Mouse (Mus musculus) neural tube, embryonic 14.5 days (tissue): ENCODE data around the gene Slc4a10. TPM values are rescaled to one million over a fixed set of nuclear protein-coding genes. Genes with fewer than 3 reads are reported as not detected.

Experiments used
- ATAC-seq: fragments of 200-750 bp; cut with Nextera tagmentation; 2 replicates; pipeline ENCODE4 v1.8.0; 2017; ENCODE audit warnings: low read depth, mild to moderate bottlenecking, moderate TSS enrichment, moderate library complexity
- H3K27ac ChIP-seq: fragments of 300-500 bp; sonication (generic); 2 replicates; pipeline ENCODE4 v1.5.1; 2014; ENCODE audit warnings: low read depth, mild to moderate bottlenecking, control low read depth, low read length, moderate library complexity, mixed read lengths
- H3K27me3 ChIP-seq: fragments of 300-500 bp; sonication (generic); 2 replicates; pipeline ENCODE4 v1.6.1; 2014; ENCODE audit warnings: low read length; ENCODE audit not compliant: control insufficient read depth, insufficient read depth
- H3K36me3 ChIP-seq: fragments of 300-500 bp; sonication (generic); 2 replicates; pipeline ENCODE4 v1.6.1; 2014; ENCODE audit warnings: low read length, mixed read lengths; ENCODE audit not compliant: control insufficient read depth, insufficient read depth
- H3K4me1 ChIP-seq: fragments of 300-500 bp; sonication (generic); 2 replicates; pipeline ENCODE4 v1.6.1; 2014; ENCODE audit warnings: low read length; ENCODE audit not compliant: control insufficient read depth, insufficient read depth
- H3K4me2 ChIP-seq: fragments of 300-500 bp; sonication (generic); 2 replicates; pipeline ENCODE4 v1.6.1; 2014; ENCODE audit warnings: mild to moderate bottlenecking, low read depth, low read length, control low read depth
- H3K4me3 ChIP-seq: fragments of 300-500 bp; sonication (generic); 2 replicates; pipeline ENCODE4 v1.5.1; 2014; ENCODE audit warnings: low read depth, low read length, control low read depth, mixed read lengths
- H3K9ac ChIP-seq: fragments of 300-500 bp; sonication (generic); replicated peaks from 2 replicates; pipeline ENCODE4 v1.6.1; 2014; ENCODE audit warnings: low read depth, mild to moderate bottlenecking, control low read depth, low read length, mixed read lengths
- H3K9me3 ChIP-seq: fragments of 300-500 bp; sonication (generic); 2 replicates; pipeline ENCODE4 v1.6.1; 2016; ENCODE audit warnings: low read length; ENCODE audit not compliant: control insufficient read depth
- WGBS: fragments of 180-500 bp; shearing (Covaris S2); extraction: QIAGEN DNeasy Blood & Tissue Kit; methylation state at CpG from one replicate; pipeline ENCODE4 v1.1.7; 2014; 5-methylcytosine and 5-hydroxymethylcytosine counted together
- polyA plus RNA-seq: library from polyadenylated mRNA; unstranded; fragments of >200 nt; fragmentation: Nextera tagmentation; extraction: Ambion mirVana; gene quantifications from 2 replicates; pipeline ENCODE4 v1.2.1, GENCODE M21; 2014

The Slc4a10 gene
- polyA plus RNA-seq, 1 experiment from 2014 or later, result 29.6 TPM

DNA sequence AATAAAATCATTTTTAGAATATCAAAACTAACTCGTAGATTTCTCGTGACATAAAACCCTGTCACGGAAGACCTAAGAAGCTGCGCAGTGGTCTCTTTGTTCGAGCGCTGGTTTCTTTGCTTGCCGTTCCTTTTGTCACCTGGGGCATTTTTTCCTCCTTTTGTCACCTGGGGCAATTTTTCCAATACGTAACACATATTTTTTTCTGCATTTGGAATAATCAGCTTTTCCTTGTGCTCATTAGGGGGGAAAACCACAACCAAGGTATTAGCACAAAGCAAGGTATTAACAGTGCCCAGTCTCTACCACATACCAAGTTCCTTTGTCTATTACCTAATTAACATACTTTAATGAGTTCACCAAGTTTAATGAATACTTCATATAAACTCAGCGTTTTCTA is 42.9 kb downstream of the Slc4a10 start:
- no peaks in the 10 kb centered on the region for H3K9me3 ChIP-seq
- no peak for ATAC-seq
- WGBS, result 76% methylated on average over 9 of the region's 9 CpGs
- no peaks in the 10 kb centered on the region for H3K27me3 ChIP-seq
- no peak overlapping the region for H3K27ac ChIP-seq
- no peak overlapping the region for H3K4me3 ChIP-seq
- H3K9ac ChIP-seq, result no peak overlapping the region
- no peak overlapping the region for H3K4me2 ChIP-seq
- H3K4me1 ChIP-seq, result no peaks in the 10 kb centered on the region
- no peaks in the 10 kb centered on the region for H3K36me3 ChIP-seq

DNA sequence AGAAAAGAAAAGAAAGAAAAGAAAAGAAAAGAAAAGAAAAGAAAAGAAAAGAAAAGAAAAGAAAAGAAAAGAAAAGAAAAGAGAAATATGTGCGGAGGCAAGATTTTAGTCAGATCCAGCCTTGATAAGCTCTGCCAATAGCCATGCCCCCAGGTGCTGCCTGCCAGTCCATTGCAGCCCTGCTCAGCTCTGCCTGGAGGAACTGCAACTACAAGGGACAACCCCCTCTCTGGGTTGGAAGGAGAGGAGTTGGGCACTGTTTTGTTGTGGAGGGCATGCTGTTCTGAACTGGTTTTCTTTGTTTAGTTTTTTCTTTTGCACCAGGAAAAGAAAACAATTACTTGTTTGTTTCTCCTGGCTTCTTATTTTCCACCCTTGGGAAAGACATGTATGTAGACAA is 54.3 kb downstream of the Slc4a10 start:
- H3K9ac ChIP-seq, result no peak overlapping the region
- no peaks in the 10 kb centered on the region for H3K36me3 ChIP-seq
- H3K4me3 ChIP-seq, result no peak overlapping the region
- no peaks in the 10 kb centered on the region for H3K27me3 ChIP-seq
- no peaks in the 10 kb centered on the region for H3K9me3 ChIP-seq
- no peak overlapping the region for H3K27ac ChIP-seq
- ATAC-seq, result no peak
- H3K4me1 ChIP-seq, result no peaks in the 10 kb centered on the region
- WGBS, result 83% methylated on average over 1 of the region's 1 CpGs
- no peak overlapping the region for H3K4me2 ChIP-seq

DNA sequence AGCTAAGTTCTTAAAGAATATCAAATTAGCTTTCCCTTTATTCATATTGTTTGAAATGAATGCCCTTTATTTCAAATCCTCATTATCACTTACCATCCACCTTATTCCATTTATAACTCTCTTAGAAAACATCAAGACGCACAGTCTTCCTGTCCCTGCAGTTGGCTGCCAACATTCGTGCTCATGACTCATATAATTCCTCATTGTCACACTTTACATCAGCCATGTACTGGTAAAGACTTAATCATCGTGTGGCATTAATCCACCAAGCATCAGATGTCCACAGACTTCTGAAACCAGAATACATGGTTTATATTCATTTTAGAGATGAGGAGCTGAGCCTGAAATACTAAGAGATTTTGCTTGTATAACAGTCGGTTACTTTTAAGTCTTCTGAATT is 69.1 kb downstream of the Slc4a10 start:
- Histone ChIP-seq H3K9ac (no peak overlapping the region), H3K4me2 (no peak overlapping the region), H3K27ac (no peak overlapping the region), H3K9me3 (no peaks in the 10 kb centered on the region), H3K27me3 (no peaks in the 10 kb centered on the region), H3K4me1 (no peaks in the 10 kb centered on the region), H3K4me3 (no peak overlapping the region), H3K36me3 (no peaks in the 10 kb centered on the region)
- WGBS, result 86% methylated on average over 4 of the region's 4 CpGs
- ATAC-seq, result no peak

DNA sequence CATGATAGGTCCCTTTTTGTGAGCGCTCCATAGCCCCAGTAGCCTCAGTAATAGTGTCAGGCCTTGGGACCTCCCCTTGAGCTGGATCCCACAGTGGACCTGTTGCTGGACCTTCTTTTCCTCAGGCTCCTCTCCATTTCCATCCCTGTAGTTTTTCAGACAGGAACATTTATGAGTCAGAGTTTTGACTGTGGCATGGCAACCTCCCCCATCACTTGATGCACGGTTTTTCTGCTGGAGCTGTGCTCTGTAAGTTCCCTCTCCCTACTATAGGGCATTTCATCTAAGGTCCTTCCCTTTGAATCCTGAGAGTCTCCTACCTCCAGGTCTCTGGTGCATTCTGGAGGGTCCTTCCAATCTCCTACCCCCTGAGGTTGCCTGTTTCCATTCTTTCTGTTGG is 83.7 kb downstream of the Slc4a10 start:
- Histone ChIP-seq H3K36me3 (no peaks in the 10 kb centered on the region), H3K27ac (no peak overlapping the region), H3K9ac (no peak overlapping the region), H3K4me2 (no peak overlapping the region), H3K27me3 (no peaks in the 10 kb centered on the region), H3K4me1 (no peaks in the 10 kb centered on the region), H3K4me3 (no peak overlapping the region), H3K9me3 (no peaks in the 10 kb centered on the region)
- WGBS, result 80% methylated on average over 2 of the region's 2 CpGs
- ATAC-seq, result no peak

DNA sequence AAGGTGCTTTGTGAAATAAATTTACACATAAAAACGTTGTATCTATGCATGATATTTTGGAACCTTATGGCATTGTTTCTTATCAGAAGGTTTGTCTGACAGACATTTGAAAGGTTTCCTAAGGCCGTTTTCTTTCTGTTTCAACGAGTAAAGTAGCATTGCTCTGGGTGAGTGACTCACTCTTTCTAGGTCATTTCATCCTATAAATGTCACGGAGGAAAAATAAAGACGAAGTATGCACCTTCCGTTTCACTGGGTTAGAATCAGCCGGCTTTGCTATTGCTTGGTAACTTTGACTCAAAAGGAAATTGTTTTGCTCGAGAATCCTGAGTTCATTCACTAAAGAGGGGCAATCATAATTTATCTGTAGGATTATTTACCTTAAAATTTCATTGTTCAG is 88.6 kb downstream of the Slc4a10 start:
- no peak for ATAC-seq
- Histone ChIP-seq H3K4me2 (no peak overlapping the region), H3K9me3 (no peaks in the 10 kb centered on the region), H3K27ac (no peak overlapping the region), H3K36me3 (no peaks in the 10 kb centered on the region), H3K4me3 (no peak overlapping the region), H3K9ac (no peak overlapping the region), H3K4me1 (no peaks in the 10 kb centered on the region), H3K27me3 (no peaks in the 10 kb centered on the region)
- WGBS, result 25% methylated on average over 8 of the region's 8 CpGs

DNA sequence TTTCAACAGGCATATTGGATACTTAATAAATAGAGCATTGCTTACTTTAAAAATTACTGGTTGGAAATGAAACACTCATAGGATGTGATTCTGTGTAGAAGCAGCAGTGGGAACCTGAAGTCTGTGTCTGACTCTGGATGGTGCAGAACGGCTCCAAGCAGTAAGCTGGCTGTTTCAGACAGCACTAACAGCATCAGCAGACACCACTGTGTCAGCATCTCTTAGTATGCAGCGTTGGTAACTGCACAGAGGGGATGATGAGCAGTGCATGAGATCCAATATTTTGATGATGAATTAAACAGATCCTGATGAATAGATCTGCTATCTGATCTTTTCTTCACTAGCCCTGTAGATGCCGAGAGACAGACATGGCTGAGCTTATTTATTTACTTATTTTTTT is 101.4 kb downstream of the Slc4a10 start:
- no peaks in the 10 kb centered on the region for H3K27me3 ChIP-seq
- H3K4me2 ChIP-seq, result no peak overlapping the region
- 59% methylated on average over 3 of the region's 3 CpGs for WGBS
- H3K27ac ChIP-seq, result no peak overlapping the region
- H3K4me1 ChIP-seq, result no peaks in the 10 kb centered on the region
- H3K4me3 ChIP-seq, result no peak overlapping the region
- no peaks in the 10 kb centered on the region for H3K36me3 ChIP-seq
- ATAC-seq, result no peak
- H3K9me3 ChIP-seq, result no peaks in the 10 kb centered on the region
- H3K9ac ChIP-seq, result no peak overlapping the region

DNA sequence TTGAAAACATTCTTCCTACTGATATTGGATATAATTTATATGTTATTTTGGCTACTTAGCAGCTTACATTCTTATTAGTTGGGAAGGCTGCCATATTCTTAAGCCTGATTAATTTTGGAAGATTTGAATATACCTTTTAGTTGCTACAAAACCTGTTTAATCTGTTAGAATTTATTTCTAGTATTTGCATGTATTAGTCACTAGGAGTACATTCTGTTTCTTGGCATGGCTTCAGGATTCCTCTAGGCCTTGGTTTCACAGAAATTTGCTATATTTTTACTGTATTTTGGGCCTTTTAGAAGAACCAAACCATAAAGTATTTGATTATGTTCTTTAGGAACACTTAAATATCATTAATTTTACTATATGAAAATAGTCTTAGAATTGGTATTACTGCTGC is 103.2 kb downstream of the Slc4a10 start:
- no peaks in the 10 kb centered on the region for H3K27me3 ChIP-seq
- H3K9ac ChIP-seq, result no peak overlapping the region
- ATAC-seq, result no peak
- H3K4me1 ChIP-seq, result no peaks in the 10 kb centered on the region
- no peaks in the 10 kb centered on the region for H3K36me3 ChIP-seq
- H3K27ac ChIP-seq, result no peak overlapping the region
- H3K9me3 ChIP-seq, result no peaks in the 10 kb centered on the region
- H3K4me2 ChIP-seq, result no peak overlapping the region
- H3K4me3 ChIP-seq, result no peak overlapping the region

DNA sequence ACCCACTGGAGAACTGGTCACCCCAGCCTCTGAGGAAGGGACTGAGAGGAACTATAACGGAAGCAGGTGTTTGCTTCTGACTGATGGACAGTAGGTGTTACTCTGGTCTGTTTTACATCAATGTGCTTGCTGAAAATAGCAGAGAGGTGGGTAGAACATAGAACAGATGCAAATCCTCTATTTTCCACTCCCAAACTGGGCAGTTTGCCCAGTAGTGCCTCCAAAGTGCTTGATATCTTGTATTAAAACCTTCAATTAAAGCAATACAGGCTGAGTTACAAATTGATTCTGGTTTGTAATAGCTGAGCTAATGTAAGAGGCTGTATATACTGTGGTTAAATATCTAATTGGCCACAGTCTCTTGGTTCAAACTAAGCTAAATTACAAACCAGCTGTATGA is 104.6 kb downstream of the Slc4a10 start:
- Histone ChIP-seq H3K9ac (no peak overlapping the region), H3K4me1 (no peaks in the 10 kb centered on the region), H3K9me3 (no peaks in the 10 kb centered on the region), H3K4me2 (no peak overlapping the region), H3K4me3 (no peak overlapping the region), H3K36me3 (no peaks in the 10 kb centered on the region), H3K27ac (no peak overlapping the region), H3K27me3 (no peaks in the 10 kb centered on the region)
- WGBS, result 89% methylated on average over 1 of the region's 1 CpGs
- no peak for ATAC-seq

DNA sequence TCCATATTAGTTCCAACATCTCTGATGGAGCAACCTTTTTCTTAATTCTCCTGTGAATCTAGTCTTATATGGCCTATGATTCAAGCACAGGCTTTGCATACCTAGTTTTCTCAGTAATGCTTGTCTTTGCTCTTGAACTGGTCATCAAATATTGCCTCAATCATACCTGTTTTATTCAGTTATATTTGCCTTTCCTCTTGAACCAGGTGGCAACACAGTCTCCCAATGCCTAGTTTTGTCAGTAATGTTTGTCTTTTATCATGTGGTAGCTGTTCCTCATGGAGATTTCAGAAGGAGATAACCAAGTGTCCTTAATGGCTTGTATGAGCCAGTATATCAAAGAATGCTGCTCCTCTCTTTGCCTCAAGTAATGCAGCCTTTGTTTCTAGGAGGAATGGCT is 163.8 kb downstream of the Slc4a10 start:
- H3K9ac ChIP-seq, result no peak overlapping the region
- H3K36me3 ChIP-seq, result no peaks in the 10 kb centered on the region
- H3K4me3 ChIP-seq, result no peak overlapping the region
- H3K4me2 ChIP-seq, result no peak overlapping the region
- H3K9me3 ChIP-seq, result no peaks in the 10 kb centered on the region
- ATAC-seq, result no peak
- H3K27me3 ChIP-seq, result no peaks in the 10 kb centered on the region
- H3K27ac ChIP-seq, result no peak overlapping the region
- H3K4me1 ChIP-seq, result no peaks in the 10 kb centered on the region

DNA sequence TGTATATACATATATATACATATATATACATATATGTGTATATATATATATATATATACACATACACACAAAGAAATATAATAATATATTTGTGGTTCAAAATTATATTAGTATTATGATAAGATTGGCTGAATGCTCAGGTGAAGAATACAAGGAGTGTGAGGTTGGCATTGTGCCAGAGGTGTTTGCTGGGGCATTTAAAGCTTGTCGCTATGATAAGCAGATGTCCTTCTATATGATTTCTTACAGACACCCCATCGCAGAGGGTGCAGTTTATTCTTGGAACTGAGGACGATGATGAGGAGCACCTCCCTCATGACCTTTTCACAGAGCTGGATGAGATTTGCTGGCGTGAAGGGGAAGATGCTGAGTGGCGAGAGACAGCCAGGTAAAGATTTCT is 164.8 kb downstream of the Slc4a10 start:
- ATAC-seq, result no peak
- Histone ChIP-seq H3K27me3 (no peaks in the 10 kb centered on the region), H3K27ac (no peak overlapping the region), H3K4me3 (no peak overlapping the region), H3K9me3 (no peaks in the 10 kb centered on the region), H3K4me2 (no peak overlapping the region), H3K4me1 (no peaks in the 10 kb centered on the region), H3K36me3 (no peaks in the 10 kb centered on the region), H3K9ac (no peak overlapping the region)
- WGBS, result 86% methylated on average over 5 of the region's 5 CpGs
